Mouse (Mus musculus) CH12.LX (cell line): ENCODE results near the gene Cdh23. TPM values are rescaled to one million over a fixed set of nuclear protein-coding genes. Genes with fewer than 3 reads are reported as not detected.

ENCODE experiments used
- DNase-seq: peaks from one replicate; pipeline ENCODE4 v3.0.0-alpha.2; 2013; ENCODE audit errors: extremely low read depth
- H3K27ac ChIP-seq: 2 replicates; pipeline ENCODE4 v1.5.1; 2012; ENCODE audit warnings: low read depth, mild to moderate bottlenecking, control low read depth, moderate library complexity; ENCODE audit not compliant: insufficient read depth
- H3K27me3 ChIP-seq: replicated peaks from 2 replicates; pipeline ENCODE3; 2012; ENCODE audit warnings: inconsistent platforms
- H3K36me3 ChIP-seq, 2 experiments: replicated peaks in 1 of 2; 2 replicates each; pipeline versions ENCODE3 to v1.6.1; 2012; ENCODE audit warnings: inconsistent platforms in 1 of 2, low read length in 1 of 2, mild to moderate bottlenecking in 1 of 2, mixed read lengths in 1 of 2, moderate library complexity in 1 of 2; ENCODE audit not compliant: control insufficient read depth in 1 of 2, insufficient read depth in 1 of 2
- H3K4me1 ChIP-seq, 2 experiments: 2 replicates each; pipeline ENCODE4 v1.6.1; 2012; ENCODE audit warnings: inconsistent platforms in 1 of 2, moderate library complexity in 1 of 2; ENCODE audit not compliant: insufficient read depth in 2 of 2, control insufficient read depth in 1 of 2
- H3K4me2 ChIP-seq: 2 replicates; pipeline ENCODE4 v1.6.1; 2012; ENCODE audit warnings: low read depth, mild to moderate bottlenecking, control low read depth; ENCODE audit not compliant: poor library complexity, insufficient read depth, severe bottlenecking
- H3K4me3 ChIP-seq, 3 experiments: fragments of 150-350 bp in 1 of 3; sonication (generic) in 1 of 3; replicated peaks in 1 of 3; 2 replicates each; pipeline versions ENCODE3 to v1.5.1; 2011 to 2012; ENCODE audit warnings: low read depth in 2 of 3, low read length in 2 of 3, mild to moderate bottlenecking in 2 of 3, moderate library complexity in 2 of 3, control low read depth in 1 of 3, improper control_type of control experiment in 1 of 3, inconsistent platforms in 1 of 3, mixed read lengths in 1 of 3; ENCODE audit not compliant: poor library complexity in 1 of 3
- H3K79me2 ChIP-seq: replicated peaks from 2 replicates; pipeline ENCODE4 v1.6.1; 2012; ENCODE audit warnings: mild to moderate bottlenecking, moderate library complexity; ENCODE audit not compliant: control insufficient read depth, poor library complexity, insufficient read depth, severe bottlenecking; ENCODE audit errors: extremely low read depth
- H3K9ac ChIP-seq: 2 replicates; pipeline ENCODE4 v1.6.1; 2012; ENCODE audit warnings: low read depth, mild to moderate bottlenecking, control low read depth, moderate library complexity; ENCODE audit not compliant: insufficient read depth
- H3K9me3 ChIP-seq: replicated peaks from 2 replicates; pipeline ENCODE3; 2012; ENCODE audit warnings: low read length, inconsistent platforms, mixed read lengths
- BHLHE40 ChIP-seq: IDR thresholded peaks from 2 replicates; pipeline ENCODE4 v1.6.1; 2011; ENCODE audit warnings: mild to moderate bottlenecking, low read depth, low read length, improper control_type of control experiment
- CHD1 ChIP-seq: IDR thresholded peaks from 2 replicates; pipeline ENCODE4 v1.6.1; 2012; ENCODE audit warnings: low read depth, low read length, improper control_type of control experiment, inconsistent platforms
- CHD2 ChIP-seq: IDR thresholded peaks from 2 replicates; pipeline ENCODE4 v1.6.1; 2011; ENCODE audit warnings: low read length, improper control_type of control experiment
- CTCF ChIP-seq, 2 experiments: IDR thresholded peaks in 1 of 2; conservative IDR thresholded peaks in 1 of 2; 2 replicates each; pipeline ENCODE4 v1.5.1; 2011 to 2012; ENCODE audit warnings: low read depth in 2 of 2, low read length in 2 of 2, improper control_type of control experiment in 1 of 2, inconsistent platforms in 1 of 2, mild to moderate bottlenecking in 1 of 2, moderate library complexity in 1 of 2
- E2F4 ChIP-seq: IDR thresholded peaks from 2 replicates; pipeline ENCODE4 v1.6.1; 2011; ENCODE audit warnings: low read depth, low read length, improper control_type of control experiment; ENCODE audit not compliant: insufficient replicate concordance
- ELF1 ChIP-seq: IDR thresholded peaks from 2 replicates; pipeline ENCODE4 v1.6.1; 2014; ENCODE audit warnings: low read depth, mild to moderate bottlenecking, inconsistent platforms, low read length, improper control_type of control experiment
- EP300 ChIP-seq: IDR thresholded peaks from 2 replicates; pipeline ENCODE4 v1.6.1; 2011; ENCODE audit warnings: low read length, improper control_type of control experiment
- ETS1 ChIP-seq: conservative IDR thresholded peaks from 2 replicates; pipeline ENCODE4 v1.6.1; 2012; ENCODE audit warnings: low read depth, mild to moderate bottlenecking, inconsistent platforms, low read length, improper control_type of control experiment, moderate library complexity
- GABPA ChIP-seq: IDR thresholded peaks from 2 replicates; pipeline ENCODE4 v1.6.1; 2012; ENCODE audit warnings: low read depth, low read length, improper control_type of control experiment, inconsistent platforms; ENCODE audit not compliant: insufficient replicate concordance
- HCFC1 ChIP-seq: IDR thresholded peaks from 2 replicates; pipeline ENCODE4 v1.6.1; 2012; ENCODE audit warnings: low read depth, mild to moderate bottlenecking, inconsistent platforms, low read length, improper control_type of control experiment
- IRF4 ChIP-seq: IDR thresholded peaks from 2 replicates; pipeline ENCODE4 v1.6.1; 2014; ENCODE audit warnings: low read depth, mild to moderate bottlenecking, inconsistent platforms, low read length, improper control_type of control experiment
- JUN ChIP-seq: IDR thresholded peaks from 2 replicates; pipeline ENCODE4 v1.6.1; 2011; ENCODE audit warnings: low read depth, mild to moderate bottlenecking, low read length, improper control_type of control experiment, moderate library complexity; ENCODE audit not compliant: insufficient read depth
- JUND ChIP-seq: conservative IDR thresholded peaks from 2 replicates; pipeline ENCODE4 v1.6.1; 2011; ENCODE audit warnings: low read depth, low read length, improper control_type of control experiment
- KAT2A ChIP-seq: IDR thresholded peaks from 2 replicates; pipeline ENCODE4 v1.6.1; 2012; ENCODE audit warnings: low read length, improper control_type of control experiment, inconsistent platforms; ENCODE audit not compliant: insufficient replicate concordance
- MAFK ChIP-seq: IDR thresholded peaks from 2 replicates; pipeline ENCODE4 v1.6.1; 2011; ENCODE audit warnings: low read length, improper control_type of control experiment; ENCODE audit not compliant: insufficient replicate concordance
- MAX ChIP-seq: IDR thresholded peaks from 2 replicates; pipeline ENCODE4 v1.6.1; 2011; ENCODE audit warnings: low read length, improper control_type of control experiment
- MAZ ChIP-seq: IDR thresholded peaks from 2 replicates; pipeline ENCODE4 v1.6.1; 2012; ENCODE audit warnings: low read depth, mild to moderate bottlenecking, inconsistent platforms, low read length, improper control_type of control experiment, moderate library complexity
- MEF2A ChIP-seq: IDR thresholded peaks from 2 replicates; pipeline ENCODE4 v1.6.1; 2014; ENCODE audit warnings: low read depth, mild to moderate bottlenecking, inconsistent platforms, low read length, improper control_type of control experiment, borderline replicate concordance
- MXI1 ChIP-seq: IDR thresholded peaks from 2 replicates; pipeline ENCODE4 v1.6.1; 2011; ENCODE audit warnings: mild to moderate bottlenecking, low read depth, low read length, improper control_type of control experiment
- MYC ChIP-seq: IDR thresholded peaks from 2 replicates; pipeline ENCODE4 v1.6.1; 2011; ENCODE audit warnings: low read depth, mild to moderate bottlenecking, improper control_type of control experiment, low read length
- NELFE ChIP-seq: IDR thresholded peaks from 2 replicates; pipeline ENCODE4 v1.6.1; 2011; ENCODE audit warnings: low read depth, low read length, improper control_type of control experiment
- NRF1 ChIP-seq: IDR thresholded peaks from 2 replicates; pipeline ENCODE4 v1.6.1; 2014; ENCODE audit warnings: low read depth, mild to moderate bottlenecking, inconsistent platforms, low read length, improper control_type of control experiment, moderate library complexity
- PAX5 ChIP-seq: IDR thresholded peaks from 2 replicates; pipeline ENCODE4 v1.6.1; 2012; ENCODE audit warnings: low read length, inconsistent platforms, mixed read lengths
- POLR2A ChIP-seq: IDR thresholded peaks from 2 replicates; pipeline ENCODE4 v1.6.1; 2011; ENCODE audit warnings: low read depth, mild to moderate bottlenecking, improper control_type of control experiment, low read length
- POLR2AphosphoS2 ChIP-seq: IDR thresholded peaks from 2 replicates; pipeline ENCODE4 v1.6.1; 2011; ENCODE audit warnings: low read depth, low read length, improper control_type of control experiment
- RAD21 ChIP-seq: IDR thresholded peaks from 2 replicates; pipeline ENCODE4 v1.6.1; 2011; ENCODE audit warnings: low read depth, mild to moderate bottlenecking, low read length, improper control_type of control experiment, moderate library complexity
- RCOR1 ChIP-seq: conservative IDR thresholded peaks from 2 replicates; pipeline ENCODE4 v1.6.1; 2012; ENCODE audit warnings: low read depth, mild to moderate bottlenecking, inconsistent platforms, low read length, improper control_type of control experiment
- SIN3A ChIP-seq: IDR thresholded peaks from 2 replicates; pipeline ENCODE4 v1.6.1; 2012; ENCODE audit warnings: low read length, improper control_type of control experiment, inconsistent platforms
- SMC3 ChIP-seq: IDR thresholded peaks from 2 replicates; pipeline ENCODE4 v1.6.1; 2011; ENCODE audit warnings: low read depth, low read length, improper control_type of control experiment
- TBP ChIP-seq: conservative IDR thresholded peaks from 2 replicates; pipeline ENCODE4 v1.6.1; 2011; ENCODE audit warnings: low read depth, low read length, improper control_type of control experiment
- TCF12 ChIP-seq: IDR thresholded peaks from 2 replicates; pipeline ENCODE4 v1.6.1; 2014; ENCODE audit warnings: low read depth, mild to moderate bottlenecking, inconsistent platforms, low read length, improper control_type of control experiment
- UBTF ChIP-seq: IDR thresholded peaks from 2 replicates; pipeline ENCODE4 v1.6.1; 2012; ENCODE audit warnings: low read depth, mild to moderate bottlenecking, inconsistent platforms, low read length, improper control_type of control experiment, moderate library complexity
- USF1 ChIP-seq: IDR thresholded peaks from 2 replicates; pipeline ENCODE4 v1.6.1; 2014; ENCODE audit warnings: low read depth, mild to moderate bottlenecking, inconsistent platforms, low read length, improper control_type of control experiment
- USF2 ChIP-seq: conservative IDR thresholded peaks from 2 replicates; pipeline ENCODE4 v1.6.1; 2011; ENCODE audit warnings: low read depth, low read length, improper control_type of control experiment
- ZC3H11A ChIP-seq: IDR thresholded peaks from 2 replicates; pipeline ENCODE4 v1.6.1; 2012; ENCODE audit warnings: low read depth, mild to moderate bottlenecking, inconsistent platforms, low read length, improper control_type of control experiment
- ZKSCAN1 ChIP-seq: IDR thresholded peaks from 2 replicates; pipeline ENCODE4 v1.6.1; 2012; ENCODE audit warnings: low read depth, inconsistent platforms, low read length, improper control_type of control experiment, borderline replicate concordance
- ZMIZ1 ChIP-seq: IDR thresholded peaks from 2 replicates; pipeline ENCODE4 v1.6.1; 2012; ENCODE audit warnings: low read depth, mild to moderate bottlenecking, inconsistent platforms, low read length, improper control_type of control experiment
- ZNF384 ChIP-seq: IDR thresholded peaks from 2 replicates; pipeline ENCODE4 v1.6.1; 2012; ENCODE audit warnings: low read depth, low read length, improper control_type of control experiment, inconsistent platforms
- dilution Hi-C: fragments of 300-500 bp; cut with MboI; formaldehyde crosslinking; loops from 2 replicates; pipeline ENCODE4 v1.14.3; 2020; ENCODE audit warnings: low sequenced_read_pairs; ENCODE audit not compliant: extremely low pct_unique_long_range_greater_than_20kb, extremely low pct_ligation_motif_present
- in situ Hi-C: fragments of 300-500 bp; cut with MboI; formaldehyde crosslinking; loops from 3 replicates; pipeline ENCODE4 v1.14.3; 2019; ENCODE audit warnings: low sequenced_read_pairs, low pct_ligation_motif_present, low pct_unique_long_range_greater_than_20kb, mixed read lengths
- polyA plus RNA-seq: library from polyadenylated mRNA; unstranded; fragments of >175 nt; gene quantifications from 2 replicates; pipeline ENCODE4 v1.2.1, GENCODE M21; 2012; ENCODE audit warnings: low read depth; ENCODE audit not compliant: insufficient read length
- total RNA-seq, 2 experiments: library from RNA; depleted of rRNA; stranded (reverse); fragments of 300-350 nt in 1 of 2; fragments of >200 nt in 1 of 2; gene quantifications; 2 replicates each; pipeline ENCODE4 v1.2.3; 2012 to 2014

Gene Cdh23
- total and polyA plus RNA-seq, 3 experiments = 0.20 to 0.73 (median 0.30) TPM

DNA sequence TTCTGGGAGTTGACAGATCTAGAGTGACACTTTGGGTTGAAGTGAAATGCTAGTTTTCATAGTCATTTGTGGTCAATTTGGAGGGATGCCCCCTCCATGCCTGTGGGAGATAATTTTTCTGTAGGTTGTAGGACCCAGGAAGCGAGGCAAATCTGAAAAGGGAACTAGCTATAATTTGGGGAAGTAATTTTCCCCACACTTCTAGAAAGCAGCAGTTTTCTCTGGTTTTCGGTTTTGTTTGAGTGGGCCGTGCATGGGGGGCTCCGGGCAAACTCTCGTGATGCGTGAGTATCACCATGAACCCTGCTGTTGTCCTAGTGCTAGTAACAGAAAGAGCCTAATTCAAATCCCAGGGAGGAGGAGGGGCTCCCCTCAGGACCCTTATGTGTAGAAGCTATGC is 412.0 kb downstream of the Cdh23 start:
- Histone ChIP-seq H3K4me3 (peak overlapping the region; percentile 29 to 55 (median 48)), H3K36me3 (peaks cover 4 to 30% of the 10 kb centered on the region in 2 experiments), H3K4me1 (peaks cover 42 to 91% of the 10 kb centered on the region in 2 experiments), H3K9ac (peak overlapping the region; percentile 37), H3K9me3 (no peaks in the 10 kb centered on the region), H3K4me2 (peak overlapping the region; percentile 74), H3K27ac (peak overlapping the region; percentile 98), H3K79me2 (peaks cover 100% of the 10 kb centered on the region), H3K27me3 (no peaks in the 10 kb centered on the region)
- in situ Hi-C loops (no loop called here), dilution Hi-C loops (no loop called here)
- DNase-seq = peak; percentile 85
- TF ChIP-seq HCFC1 (peak; percentile 21; the same call in 1 of the 2 replicates), MYC (peak; percentile 63; the same call in 1 of the 2 replicates), POLR2AphosphoS2 (no peak), KAT2A (no peak), E2F4 (no peak), CTCF (conservative IDR thresholded peaks at IDR 0.05 in 1 of 2, IDR thresholded peaks at IDR 0.05 in 1 of 2; ENCODE audit: low read depth in 2 of 2, low read length in 2 of 2) (no peak), TBP (0 out of 2 replicates have a peak, but pooled peaks have one; percentile 20), SMC3 (no peak), MAZ (peak; percentile 82), ZNF384 (peak; percentile 36; the same call in 1 of the 2 replicates), PAX5 (no peak), RAD21 (no peak), CHD2 (peak; percentile 71), POLR2A (no peak), GABPA (no peak), ELF1 (peak; percentile 58), JUN (no peak), ZMIZ1 (peak; percentile 49; the same call in 1 of the 2 replicates), ETS1 (peak; percentile 77), SIN3A (peak; percentile 77; the same call in 1 of the 2 replicates), JUND (peak; percentile 54; the same call in 1 of the 2 replicates), UBTF (no peak), BHLHE40 (peak; percentile 98), EP300 (peak; percentile 95), USF2 (no peak), TCF12 (no peak), USF1 (no peak), ZC3H11A (no peak), MXI1 (no peak; the same call in 1 of the 2 replicates), RCOR1 (peak; percentile 93; the same call in 1 of the 2 replicates), NELFE (no peak), MAFK (peak; percentile 61), NRF1 (no peak), MAX (no peak), IRF4 (peak; percentile 92), MEF2A (peak; percentile 58), CHD1 (no peak), ZKSCAN1 (no peak)
